Mouse (Mus musculus) testis, adult 2 months (tissue): ENCODE data around the gene Dynll1.
"Not testable (repeated sequence)": the region's sequence is repeated elsewhere in the genome, so short reads cannot be mapped to it uniquely, and the experiment has no call there.

Experiments used
- CTCF ChIP-seq: fragments of 200-500 bp; IDR thresholded peaks from 2 replicates; pipeline ENCODE4 v1.5.1; 2012; ENCODE audit warnings: low read depth, mild to moderate bottlenecking, inconsistent platforms, low read length, moderate library complexity; ENCODE audit not compliant: control insufficient read depth, insufficient read depth, insufficient replicate concordance
- POLR2A ChIP-seq: fragments of 200-500 bp; IDR thresholded peaks from 2 replicates; pipeline ENCODE4 v1.6.1; 2012; ENCODE audit warnings: low read depth, mild to moderate bottlenecking, inconsistent platforms, low read length, moderate library complexity; ENCODE audit not compliant: control insufficient read depth

GRCm38 (mm10) chr5:115302190-115302589 lies 1.4 kb upstream of the Dynll1 start:
- TF ChIP-seq CTCF, POLR2A: not testable (repeated sequence)
